Mouse (Mus musculus): ENCODE data around the gene Gm4141.
"Not testable (repeated sequence)": the region's sequence is repeated elsewhere in the genome, so short reads cannot be mapped to it uniquely, and the experiment has no call there.

The Gm4141 gene

DNA sequence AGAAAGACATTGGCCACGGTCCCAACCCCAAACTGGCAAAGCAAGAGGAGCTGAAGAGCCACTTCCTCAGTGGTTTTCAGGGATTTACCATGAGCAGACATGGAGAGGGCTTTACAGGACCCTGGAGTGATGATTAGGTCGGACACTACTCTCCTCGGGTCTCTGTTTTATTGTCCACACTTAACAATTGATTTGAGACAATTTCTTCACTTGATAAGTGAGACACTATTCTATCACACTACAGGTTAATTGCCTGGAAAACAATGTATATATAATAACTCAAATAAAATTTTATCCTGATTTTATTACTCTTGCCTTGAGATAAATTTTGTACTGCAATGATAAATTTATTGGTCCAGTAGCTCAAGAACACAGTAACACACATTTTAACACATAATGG lies at the start of gene Gm4141:
Gm4141 (minus strand) TSS at position 101 of the 400 bp plus-strand sequence.
- DNase-seq = not testable (repeated sequence)

DNA sequence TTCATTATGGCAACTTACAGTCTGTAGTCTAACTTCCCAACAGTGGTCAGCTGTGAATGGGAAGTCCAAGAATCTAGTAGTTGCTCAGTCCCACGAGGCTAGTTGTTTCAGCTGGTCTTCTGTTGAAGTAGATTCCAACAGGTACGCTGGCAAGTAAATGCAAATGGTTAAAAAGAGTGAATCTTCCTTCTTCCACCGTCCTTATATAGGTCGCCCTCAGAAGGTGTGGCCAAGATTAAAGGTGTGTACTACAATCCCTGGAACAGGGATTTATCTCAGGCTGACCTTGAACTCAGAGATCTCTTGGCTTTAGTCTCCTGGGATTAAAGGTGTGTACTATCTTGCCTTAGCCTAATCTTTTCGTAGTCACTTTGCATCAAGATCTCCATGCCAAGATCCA lies 22.9 kb upstream of the Gm4141 start, which contains the start of gene Gm4513:
Gm4513 (minus strand) TSS at position 101 of the 400 bp plus-strand sequence.
- not testable (repeated sequence) for DNase-seq

DNA sequence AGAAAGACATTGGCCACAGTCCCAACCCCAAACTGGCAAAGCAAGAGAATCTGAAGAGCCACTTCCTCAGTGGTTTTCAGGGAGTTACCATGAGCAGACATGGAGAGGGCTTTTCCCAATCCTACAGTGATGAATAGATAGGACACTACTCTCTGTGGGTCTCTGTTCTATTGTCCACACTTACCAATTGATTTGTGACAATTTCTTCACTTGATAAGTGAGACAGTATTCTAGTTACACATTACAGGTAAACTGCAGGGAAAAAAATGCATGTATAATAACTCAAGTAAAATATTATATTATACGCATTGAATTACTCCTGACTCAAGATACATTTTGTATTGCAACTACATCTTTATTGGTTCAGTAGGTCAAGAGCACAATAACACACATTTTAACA lies 30.4 kb downstream of the Gm4141 start, which contains the start of gene Gm5726:
Gm5726 (minus strand) TSS at position 101 of the 400 bp plus-strand sequence.
- DNase-seq = not testable (repeated sequence)

GRCm38 (mm10) chr7:20533537-20533936 lies 42.5 kb downstream of the Gm4141 start, which contains the start of gene Vmn1r104:
TSS of gene Vmn1r104 (plus strand) at chr7:20533837.
- DNase-seq = not testable (repeated sequence)

Data from kidney, adult 11 months (tissue).